Mouse (Mus musculus): ENCODE data around the gene Tubgcp4.
A peak's percentile ranks its signal among the peaks of the same experiment; 100 is the strongest.
"Not testable (repeated sequence)": the region's sequence is repeated elsewhere in the genome, so short reads cannot be mapped to it uniquely, and the experiment has no call there.

The Tubgcp4 gene

DNA sequence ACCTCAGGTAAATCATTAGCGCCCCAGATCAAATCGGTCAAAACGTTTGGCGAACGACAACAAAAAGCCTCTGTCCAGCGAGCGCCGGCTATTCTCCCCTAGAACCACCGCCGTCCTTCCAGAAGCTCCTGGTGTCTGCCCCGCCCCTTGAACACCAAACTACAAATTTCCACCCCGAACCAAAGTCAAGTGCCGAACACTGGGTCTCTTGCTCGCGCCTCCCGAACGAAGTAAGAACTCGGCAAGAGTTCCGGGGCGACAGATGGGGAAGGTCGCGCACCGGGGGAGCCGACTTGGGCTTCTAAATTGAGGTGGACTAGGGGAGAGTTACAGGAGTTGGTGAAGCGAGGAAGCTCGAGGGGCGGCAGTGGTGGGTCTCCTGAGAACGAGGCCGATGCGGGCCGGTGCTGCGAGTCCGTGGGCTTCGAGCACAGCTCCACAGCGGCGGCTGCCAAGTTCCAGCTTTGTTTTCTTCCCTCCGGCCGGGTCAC, at the start of gene Tubgcp4:
TSS of gene Tubgcp4 (plus strand) at position 174 of the 491 bp plus-strand sequence.
- no peak for DNase-seq (ENCODE audit: low spot score in 2 of 2)

DNA sequence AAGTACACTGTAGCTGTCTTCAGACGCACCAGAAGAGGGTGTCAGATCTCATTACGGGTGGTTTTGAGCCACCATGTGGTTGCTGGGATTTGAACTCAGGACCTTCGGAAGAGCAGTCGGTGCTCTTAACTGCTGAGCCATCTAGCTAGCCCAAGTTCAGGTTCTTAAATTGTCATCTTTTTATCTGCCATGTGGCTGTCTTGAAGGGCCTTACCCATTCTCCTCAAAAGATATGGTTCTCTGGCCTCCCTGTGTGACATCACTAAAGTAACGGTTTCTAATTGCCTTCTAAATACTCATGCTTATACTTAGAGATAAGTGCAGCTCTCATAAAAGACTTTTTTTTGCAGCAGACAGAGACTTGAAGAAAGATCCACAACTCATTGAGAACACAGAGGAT, 44.2 kb upstream of the Tubgcp4 start:
- not testable (repeated sequence) for DNase-seq (ENCODE audit: low spot score in 2 of 2)

DNA sequence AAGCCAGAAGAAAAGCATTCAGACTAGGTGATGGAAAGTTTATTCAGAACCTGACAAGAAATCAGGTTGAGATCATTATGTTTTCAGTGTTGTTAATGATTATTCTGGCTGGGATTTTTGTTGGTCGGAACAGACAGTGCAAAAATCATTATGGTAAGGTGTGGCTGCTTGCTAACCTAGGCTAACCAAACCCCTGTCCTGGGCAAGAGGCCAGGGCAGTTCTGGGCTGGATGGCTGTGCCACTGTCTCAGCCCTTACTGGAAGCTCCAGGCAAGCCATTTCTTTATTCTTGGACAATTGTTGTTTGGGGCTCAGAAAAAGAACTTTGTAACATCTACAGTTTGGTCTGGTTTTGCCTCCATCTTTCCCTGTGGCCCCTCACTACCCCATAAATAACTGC, 42.9 kb upstream of the Tubgcp4 start:
- DNase-seq (ENCODE audit: low spot score in 2 of 2): no peak

DNA sequence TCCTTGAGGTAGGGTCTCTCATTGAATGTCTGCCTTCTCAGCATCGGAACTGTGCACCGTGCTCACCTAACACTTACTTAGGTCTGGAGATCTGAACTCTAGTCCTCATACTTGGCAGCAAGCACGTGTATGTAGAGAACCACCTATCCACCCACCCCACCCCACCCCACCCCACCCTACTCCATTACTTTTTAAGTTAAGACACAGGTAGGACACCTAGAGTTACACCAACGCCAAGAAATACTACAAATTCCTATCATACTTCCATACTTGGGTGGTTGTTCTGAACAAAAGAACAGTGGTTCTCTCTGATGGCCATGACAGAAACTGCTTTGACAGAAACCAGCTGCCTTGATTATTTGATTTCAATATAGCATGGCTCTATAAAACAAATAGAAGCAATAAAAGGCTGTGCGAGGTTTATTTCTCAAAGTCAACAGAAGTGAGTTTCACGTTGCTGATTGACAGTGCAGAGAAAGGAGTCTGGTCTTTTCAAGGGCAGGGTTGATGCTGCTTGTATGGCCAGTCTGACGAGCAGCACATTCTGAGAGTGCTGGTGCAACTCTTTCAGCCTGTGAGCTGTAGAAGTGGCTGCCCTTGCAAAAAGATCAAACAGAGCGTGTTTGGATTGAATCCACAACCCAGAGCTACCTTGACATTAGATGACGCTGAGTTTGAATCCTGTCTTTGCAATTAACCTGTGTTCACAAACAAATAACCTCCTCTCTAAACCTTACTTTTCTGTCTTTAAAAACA, 41.4 kb upstream of the Tubgcp4 start:
- no peak for DNase-seq (ENCODE audit: low spot score in 2 of 2)

DNA sequence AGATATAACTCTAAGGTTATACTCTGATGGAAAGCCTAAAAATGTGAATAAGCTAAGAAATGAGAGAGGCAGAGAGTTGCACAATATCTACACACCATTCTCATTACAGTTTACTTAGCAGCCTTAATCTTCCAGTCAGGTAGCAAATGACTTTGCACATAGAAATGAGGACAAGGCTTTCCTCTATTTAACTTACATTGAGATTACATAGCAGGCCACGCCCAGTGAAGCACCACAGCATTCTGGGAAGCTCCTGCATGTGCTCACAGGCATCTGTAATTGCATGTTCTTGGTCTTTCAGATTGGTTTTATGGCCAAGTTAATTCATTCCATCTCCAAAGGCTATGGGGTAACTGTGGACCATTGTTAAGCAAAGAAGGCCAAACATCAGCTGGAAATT, 37.6 kb upstream of the Tubgcp4 start:
- no peak for DNase-seq (ENCODE audit: low spot score in 2 of 2)

DNA sequence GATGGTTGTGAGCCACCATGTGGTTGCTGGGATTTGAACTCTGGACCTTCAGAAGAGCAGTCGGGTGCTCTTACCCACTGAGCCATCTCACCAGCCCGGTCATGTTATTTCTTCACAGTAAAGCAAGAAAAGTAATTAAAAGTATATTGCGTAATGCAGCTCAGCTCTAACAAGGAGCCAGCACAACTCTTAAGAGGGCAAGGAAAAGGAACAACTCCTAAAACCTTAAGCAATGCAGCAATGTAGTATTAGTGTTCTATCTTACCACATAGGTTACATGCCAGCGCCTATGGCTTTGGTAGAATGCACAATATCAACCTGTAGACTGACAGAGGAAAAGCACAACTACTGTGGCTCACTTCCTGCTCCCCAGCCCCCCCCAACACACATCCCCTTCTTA, 33.1 kb upstream of the Tubgcp4 start:
- DNase-seq (ENCODE audit: low spot score in 2 of 2): no peak

DNA sequence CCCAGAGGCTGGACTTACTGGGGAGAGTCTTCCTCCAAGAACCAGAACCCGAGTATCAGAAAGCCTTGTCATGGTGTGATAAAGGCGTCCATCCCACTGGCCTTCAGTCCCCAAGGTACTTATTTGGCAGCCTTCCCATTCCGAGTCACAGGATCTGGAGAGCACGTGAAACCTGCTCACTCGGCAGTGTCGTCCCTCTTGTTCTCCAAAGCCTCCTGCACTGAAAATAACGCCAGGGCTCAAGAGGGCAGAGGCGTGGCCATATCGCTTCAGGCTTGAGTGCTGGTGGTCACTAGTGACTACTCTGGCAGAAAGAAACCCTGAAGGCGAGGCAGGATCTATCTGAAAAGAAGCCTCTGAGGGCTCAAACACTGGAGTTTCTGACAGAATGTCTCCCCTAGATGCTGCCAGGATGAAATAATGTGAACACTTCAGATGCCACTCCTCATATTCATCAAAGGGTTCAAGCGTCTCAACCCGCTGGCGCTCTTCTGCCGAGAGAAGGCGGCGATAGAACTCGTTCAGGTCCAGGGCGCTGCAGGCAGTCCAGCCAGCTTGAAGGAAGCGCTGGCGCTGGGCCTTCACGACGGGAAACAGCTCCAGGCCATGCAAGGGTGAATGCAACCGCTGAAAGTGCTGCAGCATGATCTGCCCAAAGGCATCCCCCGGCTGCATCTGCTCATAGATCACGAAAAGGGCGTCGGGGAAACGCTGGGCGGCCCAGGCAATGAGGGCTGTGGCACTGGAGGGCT, 31.0 kb upstream of the Tubgcp4 start:
- peak; percentile 11 to 15 for DNase-seq (ENCODE audit: low spot score in 2 of 2)

DNA sequence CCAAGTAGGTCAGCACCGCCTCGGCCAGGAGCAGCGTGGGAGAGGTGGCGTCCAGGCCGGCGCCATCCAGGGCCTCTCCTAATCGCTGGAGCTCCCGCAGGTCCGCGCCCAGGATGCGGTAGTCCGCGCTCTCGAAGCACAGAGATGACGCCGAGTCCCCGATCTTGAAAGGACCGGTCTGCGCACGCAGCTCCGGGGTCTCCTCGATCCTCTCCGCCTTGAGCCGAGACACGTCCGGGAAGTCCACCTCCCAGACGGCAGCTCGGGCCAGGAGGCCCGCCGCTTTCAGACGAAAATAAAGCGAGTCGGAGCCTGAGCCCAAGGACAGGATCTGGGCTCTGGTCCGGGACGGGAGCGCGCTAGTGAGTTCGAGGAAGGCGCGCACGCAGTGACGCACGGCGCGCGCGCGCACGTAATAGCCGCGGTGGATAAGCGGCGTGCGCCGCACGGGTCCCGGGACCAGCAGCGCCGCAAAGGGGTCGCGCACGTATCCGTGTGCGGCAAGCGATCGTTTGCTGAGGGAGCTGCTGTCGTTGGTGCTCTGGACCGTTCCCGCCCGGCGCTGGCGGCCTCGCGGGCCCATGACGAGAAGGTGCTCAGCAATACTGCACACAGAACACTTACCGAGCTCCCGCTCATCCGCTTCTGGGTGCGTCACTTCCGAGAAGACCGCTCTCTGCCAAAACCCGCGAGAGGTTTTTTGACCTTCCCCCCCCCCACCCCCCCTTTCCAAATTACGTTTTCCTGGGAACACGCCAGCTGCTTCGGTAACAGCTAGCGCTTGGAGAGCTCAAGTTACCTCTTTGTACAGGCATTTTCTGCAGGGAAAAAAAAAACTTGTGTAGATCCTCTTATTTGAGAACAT, 30.2 kb upstream of the Tubgcp4 start, which contains the start of the genes Adal and Lcmt2:
TSS of gene Adal (plus strand) at position 411 of the 865 bp plus-strand sequence.
TSS of gene Lcmt2 (minus strand) at position 636 of the 865 bp plus-strand sequence.
- peak; percentile 81 to 91 for DNase-seq (ENCODE audit: low spot score in 2 of 2)

DNA sequence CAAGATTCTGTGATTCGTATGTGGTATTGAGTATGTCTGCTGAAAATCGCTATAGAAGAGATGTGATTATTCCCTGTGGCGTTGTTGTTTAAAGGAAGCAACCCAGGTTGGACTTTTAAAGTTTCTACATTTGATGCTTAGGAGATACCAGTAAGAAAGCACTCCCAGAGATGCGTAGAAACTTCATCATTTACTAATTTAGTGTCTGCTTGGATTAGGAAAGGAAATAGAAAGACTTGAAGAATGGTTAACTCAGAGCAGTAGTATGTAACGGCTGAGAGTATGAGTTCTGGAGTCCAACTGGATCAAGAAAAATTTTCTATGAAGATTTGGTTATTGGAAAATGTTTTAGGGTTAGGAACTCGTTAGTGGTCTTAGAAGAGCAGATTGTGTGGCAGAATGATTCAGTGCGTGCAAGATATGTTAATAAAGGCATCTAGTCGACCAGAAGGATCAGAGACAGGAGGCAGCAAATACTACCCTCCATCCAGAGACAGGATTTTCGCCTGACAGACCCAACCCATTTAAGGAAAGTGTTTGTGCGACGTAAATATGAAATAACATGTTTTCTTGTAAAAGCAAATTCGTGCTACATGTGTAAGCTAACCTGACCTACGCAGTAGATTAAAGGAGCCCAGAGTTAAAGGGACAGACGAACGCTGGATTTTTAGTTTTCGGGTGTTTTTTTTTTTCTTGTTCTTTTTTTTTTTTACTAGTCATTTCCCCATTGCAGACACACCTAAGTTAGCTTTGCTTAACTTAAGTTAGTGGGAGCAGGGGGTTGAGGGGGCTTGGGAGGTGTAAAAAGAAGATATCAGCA, 29.0 kb upstream of the Tubgcp4 start:
- DNase-seq (ENCODE audit: low spot score in 2 of 2): no peak

DNA sequence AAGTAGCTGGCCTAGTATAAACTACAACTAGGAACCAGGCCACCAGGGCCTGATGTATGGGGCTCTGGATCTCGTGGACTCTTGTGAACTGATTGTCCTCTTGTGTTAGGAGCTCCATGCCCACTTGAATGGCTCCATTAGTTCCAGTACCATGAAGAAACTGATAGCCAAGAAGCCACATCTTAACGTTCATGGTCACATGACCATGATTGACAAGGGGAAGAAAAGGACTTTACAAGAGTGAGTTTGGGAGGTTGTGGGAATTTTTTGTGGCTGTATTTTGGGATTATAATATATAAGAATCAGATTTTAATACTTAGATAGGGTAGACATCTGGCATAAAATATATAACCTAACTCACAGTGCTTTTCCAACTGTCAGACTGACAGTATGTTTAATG, 28.0 kb upstream of the Tubgcp4 start:
- no peak for DNase-seq (ENCODE audit: low spot score in 2 of 2)

DNA sequence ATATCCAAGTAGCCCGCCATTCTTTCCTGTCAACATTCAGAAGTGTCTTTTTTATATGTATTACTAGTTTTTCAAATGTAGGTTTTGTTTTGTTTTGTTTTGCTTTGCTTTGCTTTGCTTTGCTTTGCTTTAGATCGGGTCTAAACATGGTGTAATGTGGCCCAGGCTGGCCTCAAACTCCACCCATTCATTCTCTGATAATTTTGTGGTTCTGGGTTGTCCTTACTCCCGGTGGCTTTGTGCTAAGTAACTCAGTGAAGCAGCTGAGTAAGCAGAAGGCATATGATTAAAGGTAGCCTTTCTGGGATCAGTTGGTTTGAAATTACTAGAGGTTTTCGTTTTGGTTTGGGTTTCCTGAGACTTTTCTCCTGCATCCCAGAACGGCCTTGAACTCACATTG, 20.8 kb upstream of the Tubgcp4 start:
- DNase-seq (ENCODE audit: low spot score in 2 of 2): no peak

DNA sequence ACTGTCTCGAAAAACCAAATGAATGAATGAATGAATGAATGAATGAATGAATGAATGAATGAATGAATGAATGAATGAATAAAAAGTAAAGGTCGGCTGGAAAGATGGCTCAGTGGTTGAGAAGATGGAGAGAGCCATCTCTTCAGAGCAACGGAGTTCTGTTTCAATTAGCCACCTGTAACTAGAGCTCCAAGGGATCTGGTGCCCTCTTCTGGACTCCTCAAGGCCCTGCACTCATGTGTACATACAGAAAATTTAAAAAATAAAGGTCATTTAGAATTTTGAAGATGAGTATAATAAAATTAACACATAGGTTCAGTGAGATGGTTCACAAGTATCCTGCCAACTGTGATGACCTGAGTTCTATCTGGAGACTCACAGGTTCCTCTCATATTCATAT, 17.4 kb upstream of the Tubgcp4 start:
- DNase-seq (ENCODE audit: low spot score in 2 of 2): no peak

DNA sequence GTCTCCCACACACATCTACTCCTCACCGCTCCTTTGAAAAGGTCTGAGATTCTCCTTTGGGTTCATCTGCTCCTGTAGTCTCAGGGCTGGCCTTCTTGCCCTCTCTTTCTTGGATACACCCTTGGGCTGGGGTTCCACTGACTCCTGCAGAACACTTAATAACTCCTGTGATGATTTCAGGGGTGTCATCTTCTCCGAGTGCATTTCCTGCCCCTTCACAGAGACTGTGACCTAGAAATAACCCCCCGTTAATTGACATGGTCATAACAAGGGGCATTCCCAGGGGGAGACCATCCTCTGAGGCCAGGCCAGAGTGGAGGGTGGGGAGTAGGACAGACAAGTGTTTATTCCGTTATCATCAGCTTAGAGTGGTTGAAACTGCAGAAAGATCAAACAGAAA, 1.3 kb upstream of the Tubgcp4 start:
- DNase-seq (ENCODE audit: low spot score in 2 of 2): no peak

DNA sequence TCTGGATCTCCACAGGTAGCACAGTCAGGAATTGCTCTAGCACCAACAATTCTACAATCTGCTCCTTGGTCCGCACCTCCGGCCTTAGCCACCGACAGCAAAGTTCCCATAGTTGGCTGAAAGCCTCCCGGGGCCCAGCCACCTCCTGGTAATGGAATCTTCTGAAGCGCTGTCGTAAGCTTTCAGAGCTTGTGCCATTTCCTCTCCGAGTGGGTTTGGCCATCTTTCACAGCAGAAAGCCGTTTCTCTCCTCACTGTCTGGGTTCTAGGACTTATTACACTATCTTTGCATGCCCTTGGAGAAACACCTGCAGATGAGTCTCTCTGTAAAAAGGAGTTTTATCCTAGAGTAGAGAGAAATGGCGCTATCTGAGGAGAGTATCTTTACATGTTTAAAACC, 552 bp upstream of the Tubgcp4 start:
- DNase-seq (ENCODE audit: low spot score in 2 of 2): no peak

DNA sequence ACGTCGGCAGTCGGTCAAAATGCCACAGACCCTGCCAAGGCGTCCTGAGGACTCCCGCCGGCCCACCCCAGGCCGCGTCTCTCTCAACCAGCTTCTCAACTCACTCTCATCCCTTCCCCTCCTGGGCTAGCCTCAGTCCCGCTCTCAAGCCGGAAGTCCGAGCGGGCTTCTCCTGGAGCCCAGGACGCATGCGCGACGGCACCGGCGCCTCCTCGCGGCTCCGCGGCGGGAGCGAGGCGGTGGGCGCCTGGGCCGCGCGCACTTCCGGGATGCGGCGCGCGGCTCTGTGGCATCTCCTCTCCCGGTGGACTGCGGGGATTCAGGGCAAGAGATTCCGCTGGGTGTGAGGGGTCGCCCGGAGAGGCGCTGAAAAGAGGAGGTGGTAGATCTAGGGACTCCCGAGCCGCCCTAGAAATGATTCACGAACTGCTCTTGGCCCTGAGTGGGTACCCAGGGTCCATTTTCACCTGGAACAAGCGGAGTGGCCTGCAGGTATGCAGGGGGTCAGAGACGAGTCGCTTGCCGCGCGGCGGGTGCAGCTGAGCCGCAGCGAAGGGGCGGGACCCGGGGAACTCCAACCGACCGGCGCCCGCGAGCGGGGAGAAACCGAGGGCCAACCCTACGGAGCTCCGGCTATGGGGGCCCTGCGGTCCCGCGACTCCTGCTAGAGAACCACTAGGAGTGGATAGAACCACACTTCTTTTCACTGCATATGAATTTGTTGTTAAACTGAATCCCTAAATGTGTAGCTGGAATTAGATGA, 707 bp downstream of the Tubgcp4 start, which contains the start of gene Zscan29:
TSS of gene Zscan29 (minus strand) at position 146 of the 763 bp plus-strand sequence.
- DNase-seq (ENCODE audit: low spot score in 2 of 2): peak; percentile 70 to 84

DNA sequence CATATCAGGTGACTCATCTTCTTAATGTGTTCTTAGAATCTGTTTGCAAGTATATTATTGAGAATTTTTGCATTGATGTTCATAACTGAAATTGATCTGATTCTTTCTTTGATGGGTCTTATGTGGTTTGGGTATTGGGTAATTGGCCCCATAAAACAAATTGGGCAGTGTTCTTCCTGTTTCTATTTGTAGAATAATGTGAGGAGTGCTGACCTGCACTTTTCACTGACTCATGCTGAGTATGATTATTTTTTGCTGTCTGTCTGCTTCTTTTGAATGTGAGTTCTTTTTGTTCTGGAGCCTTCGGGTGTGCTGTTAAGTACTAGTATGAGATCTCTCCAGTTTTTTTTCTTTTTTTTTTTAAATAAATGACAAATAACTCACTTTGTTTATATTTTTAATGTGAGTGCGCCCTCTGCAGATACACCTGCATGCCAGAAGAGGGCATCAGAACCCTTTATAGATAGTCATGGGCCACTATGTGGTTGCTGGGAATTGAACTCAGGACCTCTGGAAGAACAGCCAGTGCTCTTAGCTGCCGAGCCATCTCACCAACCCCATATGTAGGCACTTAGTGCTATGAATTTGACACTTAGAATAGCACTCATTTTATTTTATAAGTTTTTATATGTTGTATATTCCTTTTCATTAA, 8.5 kb downstream of the Tubgcp4 start:
- DNase-seq (ENCODE audit: low spot score in 2 of 2): no peak

DNA sequence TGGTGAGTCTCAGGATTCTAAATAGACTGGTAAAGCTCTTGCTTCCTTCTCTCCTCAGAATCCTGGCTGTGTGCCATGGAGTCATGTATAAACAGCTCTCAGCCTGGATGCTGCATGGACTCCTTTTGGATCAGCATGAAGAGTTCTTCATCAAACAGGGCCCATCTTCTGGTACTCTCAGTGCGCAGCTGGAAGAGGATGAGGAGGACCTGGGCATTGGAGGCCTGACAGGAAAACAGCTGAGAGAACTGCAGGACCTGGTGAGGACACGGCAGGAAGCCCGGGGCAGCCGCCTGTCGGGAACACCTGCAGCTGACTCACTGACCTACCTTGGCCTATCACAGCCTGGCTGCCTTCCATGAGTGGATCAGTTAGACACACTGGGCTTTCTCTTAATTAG, 13.0 kb downstream of the Tubgcp4 start:
- DNase-seq (ENCODE audit: low spot score in 2 of 2): no peak

DNA sequence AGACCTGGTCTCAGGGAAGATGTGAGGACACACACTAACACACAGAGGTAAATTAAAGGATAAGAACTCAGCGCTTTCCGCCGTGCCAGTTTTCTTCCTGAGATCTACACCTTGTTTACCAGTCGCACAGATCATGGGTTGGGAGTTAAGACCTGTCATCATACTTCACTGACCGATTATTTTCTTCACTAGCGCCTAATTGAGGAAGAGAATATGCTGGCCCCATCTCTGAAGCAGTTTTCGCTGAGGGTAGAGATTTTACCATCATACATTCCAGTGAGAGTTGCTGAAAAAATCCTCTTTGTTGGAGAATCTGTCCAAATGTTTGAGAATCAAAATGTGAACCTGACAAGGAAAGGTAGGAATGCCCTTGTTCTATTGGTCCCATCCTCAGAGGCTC, 13.7 kb downstream of the Tubgcp4 start:
- DNase-seq (ENCODE audit: low spot score in 2 of 2): no peak

DNA sequence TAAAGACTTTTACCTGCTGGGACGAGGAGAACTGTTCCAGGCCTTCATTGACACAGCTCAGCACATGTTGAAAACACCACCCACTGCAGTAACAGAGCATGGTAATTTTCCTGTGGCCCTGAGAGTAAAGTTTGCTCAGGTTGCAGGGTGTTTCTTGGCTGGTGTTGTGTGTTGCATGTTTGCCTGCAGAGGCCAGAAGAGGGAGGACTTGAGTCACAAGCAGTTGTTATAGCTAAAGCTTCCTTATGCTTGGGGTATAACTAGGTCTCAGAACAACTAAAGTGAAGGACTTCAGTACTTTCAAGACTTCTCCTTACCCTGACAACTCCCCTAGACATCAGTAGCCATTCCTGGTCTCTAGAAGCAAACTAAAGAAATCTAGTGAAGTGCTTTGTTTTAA, 18.1 kb downstream of the Tubgcp4 start:
- no peak for DNase-seq (ENCODE audit: low spot score in 2 of 2)

DNA sequence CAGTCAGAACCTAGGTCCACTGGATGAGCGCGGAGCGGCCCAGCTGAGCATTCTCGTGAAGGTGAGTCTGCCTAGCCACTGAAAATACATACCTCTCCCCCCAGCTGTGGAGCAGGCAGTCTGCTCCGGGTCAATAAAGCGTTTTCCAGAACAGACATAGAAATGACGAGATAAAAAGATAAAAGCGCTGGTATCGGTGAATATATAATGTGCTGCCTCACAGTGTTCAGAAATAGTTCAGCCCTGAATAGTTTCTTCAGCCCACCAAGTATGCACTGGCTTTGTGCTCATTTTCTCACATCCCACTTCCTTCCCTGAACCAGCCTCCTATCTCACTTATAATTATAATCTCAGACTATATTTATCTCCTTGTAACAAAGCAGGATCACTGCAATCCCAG, 25.0 kb downstream of the Tubgcp4 start:
- DNase-seq (ENCODE audit: low spot score in 2 of 2): no peak
